Mouse (Mus musculus) spleen, adult 2 months (tissue): ENCODE results near the gene Ano8.

Source experiments
- CTCF ChIP-seq: fragments of 200-500 bp; IDR thresholded peaks from 2 replicates; pipeline ENCODE4 v1.5.1; 2011; ENCODE audit warnings: mild to moderate bottlenecking, inconsistent platforms; ENCODE audit not compliant: insufficient read depth, insufficient read length, insufficient replicate concordance; ENCODE audit errors: extremely low read depth
- POLR2A ChIP-seq: fragments of 200-500 bp; IDR thresholded peaks from 2 replicates; pipeline ENCODE4 v1.6.1; 2011; ENCODE audit warnings: low read depth, low read length, inconsistent platforms

DNA sequence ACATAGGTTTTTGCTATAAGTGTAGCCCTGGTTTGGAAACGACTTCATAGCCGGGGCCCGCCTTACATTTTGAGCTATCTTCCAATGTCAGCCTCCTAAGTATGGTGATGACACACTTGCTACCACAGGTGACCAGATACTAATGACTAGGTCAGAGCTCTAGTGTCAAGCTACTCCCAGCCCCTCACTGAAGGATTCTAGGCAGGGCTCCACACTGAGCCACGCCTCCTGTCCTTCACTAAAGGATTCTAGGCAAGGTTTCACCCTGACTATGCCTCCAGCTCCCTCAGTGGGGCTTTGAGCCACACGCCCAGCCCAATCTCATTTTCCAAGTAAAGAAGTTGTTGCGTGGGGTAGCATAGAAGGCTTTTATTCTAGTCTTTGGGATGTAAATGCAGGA, 25.0 kb downstream of the Ano8 start:
- TF ChIP-seq POLR2A: no peak
- no peak for TF ChIP-seq CTCF
